Mouse (Mus musculus): Measurements from ENCODE around the gene Defb36. TPM values are rescaled to one million over a fixed set of nuclear protein-coding genes. Genes with fewer than 3 reads are reported as not detected.

Defb36 gene
- polyA plus RNA-seq, 1 experiment from 2014 or later = not detected

DNA sequence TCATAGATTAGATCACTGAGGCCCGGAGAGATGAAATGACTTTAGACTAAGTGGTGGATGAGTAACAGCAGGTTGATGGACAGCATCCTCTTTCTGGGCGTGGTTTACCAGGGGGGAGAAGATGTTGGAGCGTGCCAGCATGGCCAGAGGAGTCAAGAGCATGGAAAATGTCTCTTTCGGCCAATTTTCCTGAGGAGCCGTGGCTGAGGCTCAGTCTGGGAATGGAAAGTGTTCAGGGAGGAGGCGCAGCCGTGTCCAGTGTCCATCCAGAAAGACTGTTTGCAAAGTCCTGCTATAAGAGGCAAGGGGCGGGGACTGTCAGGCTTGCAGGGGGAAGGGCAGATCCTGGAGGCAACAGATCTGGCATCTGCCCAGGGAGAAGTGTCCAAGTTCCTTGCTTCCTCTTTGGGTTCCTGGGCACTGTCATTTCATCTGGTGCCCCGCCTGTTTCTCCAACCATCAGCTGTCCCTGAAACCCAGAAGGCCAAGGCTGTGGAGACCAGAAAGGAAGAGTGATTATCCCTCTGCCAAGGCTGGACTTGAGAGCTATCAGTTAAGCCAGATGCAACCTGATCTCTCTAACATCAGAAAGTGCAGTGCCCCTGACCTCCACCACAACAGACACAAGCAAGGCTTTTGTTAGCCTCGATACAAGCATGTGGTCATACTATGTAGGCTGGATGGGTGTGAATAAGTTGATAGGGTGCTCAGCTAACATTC lies 48.9 kb downstream of the Defb36 start:
- Histone ChIP-seq H3K9me3 (no peaks in the 10 kb centered on the region), H3K27me3 (replicated peaks) (no peaks in the 10 kb centered on the region), H3K4me2 (replicated peaks) (no peak overlapping the region), H3K4me3 (replicated peaks) (no peak overlapping the region), H3K36me3 (no peaks in the 10 kb centered on the region), H3K4me1 (replicated peaks) (peaks cover 11% of the 10 kb centered on the region), H3K27ac (peak overlapping the region; percentile 5; the same call in 1 of the 2 replicates), H3K9ac (no peak overlapping the region)
- 0 out of 2 replicates have a peak, but pooled peaks have one; percentile 29 for ATAC-seq
- WGBS = 48% methylated on average over 10 of the region's 10 CpGs

DNA sequence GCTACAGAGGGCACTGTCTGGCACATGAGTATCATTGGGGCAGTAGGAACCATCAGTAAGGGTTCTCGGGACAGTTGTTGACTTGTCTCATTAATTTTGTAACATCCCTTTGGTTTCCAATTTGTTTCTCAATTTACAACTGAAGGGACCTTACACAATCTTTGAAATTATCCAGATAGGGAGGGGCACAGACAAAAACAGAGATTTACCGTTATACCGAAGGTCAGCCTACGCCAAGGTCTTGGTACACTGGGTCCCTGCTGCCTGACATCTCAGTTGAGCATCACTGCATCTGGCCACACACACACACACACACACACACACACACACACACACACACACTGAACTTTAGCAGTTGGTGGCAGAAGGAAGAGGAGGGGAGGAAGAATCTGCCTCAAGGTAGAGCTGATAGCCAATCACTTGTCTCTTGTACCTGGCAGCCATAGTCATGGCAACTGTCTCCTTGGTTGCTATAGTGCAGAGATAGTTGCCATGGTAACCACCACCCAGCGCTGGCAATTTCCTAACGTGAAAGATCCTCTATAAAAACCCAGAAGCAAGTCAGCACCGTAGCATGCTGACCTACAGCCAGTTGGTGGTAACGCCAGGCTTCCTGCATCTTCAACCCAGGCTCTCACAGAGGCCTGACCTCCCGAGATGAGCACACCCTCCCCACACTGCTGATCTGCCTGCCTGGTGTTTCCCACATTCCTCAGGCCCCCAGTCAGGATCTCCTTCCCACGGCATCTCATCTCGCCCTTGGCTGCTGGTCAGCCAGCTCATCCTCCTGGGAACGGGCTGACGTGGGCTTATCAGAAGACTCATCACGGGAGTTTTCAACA lies 50.0 kb downstream of the Defb36 start:
- Histone ChIP-seq H3K4me2 (replicated peaks) (no peak overlapping the region), H3K4me3 (replicated peaks) (no peak overlapping the region), H3K36me3 (no peaks in the 10 kb centered on the region), H3K9ac (no peak overlapping the region), H3K27ac (no peak overlapping the region), H3K9me3 (no peaks in the 10 kb centered on the region), H3K4me1 (replicated peaks) (peaks cover 11% of the 10 kb centered on the region), H3K27me3 (replicated peaks) (no peaks in the 10 kb centered on the region)
- 33% methylated on average over 14 of the region's 14 CpGs for WGBS
- 0 out of 2 replicates have a peak, but pooled peaks have one; percentile 42 for ATAC-seq

GRCm38 (mm10) chr2:152657398-152657797 lies 53.3 kb downstream of the Defb36 start:
- H3K4me3 ChIP-seq (replicated peaks) = no peak overlapping the region
- no peak overlapping the region for H3K4me2 ChIP-seq (replicated peaks)
- WGBS = 61% methylated on average over 10 of the region's 10 CpGs
- H3K9me3 ChIP-seq = no peaks in the 10 kb centered on the region
- H3K36me3 ChIP-seq = no peaks in the 10 kb centered on the region
- H3K9ac ChIP-seq = no peak overlapping the region
- no peak for ATAC-seq
- H3K27ac ChIP-seq = no peak overlapping the region
- peaks cover 11% of the 10 kb centered on the region for H3K4me1 ChIP-seq (replicated peaks)
- H3K27me3 ChIP-seq (replicated peaks) = no peaks in the 10 kb centered on the region

GRCm38 (mm10) chr2:152661163-152661562 lies 57.0 kb downstream of the Defb36 start:
- H3K36me3 ChIP-seq = no peaks in the 10 kb centered on the region
- no peak overlapping the region for H3K27ac ChIP-seq
- 77% methylated on average over 6 of the region's 6 CpGs for WGBS
- no peaks in the 10 kb centered on the region for H3K9me3 ChIP-seq
- H3K4me2 ChIP-seq (replicated peaks) = no peak overlapping the region
- no peaks in the 10 kb centered on the region for H3K27me3 ChIP-seq (replicated peaks)
- ATAC-seq = no peak
- H3K4me3 ChIP-seq (replicated peaks) = no peak overlapping the region
- no peak overlapping the region for H3K9ac ChIP-seq
- H3K4me1 ChIP-seq (replicated peaks) = no peaks in the 10 kb centered on the region

Other genes with a start within 250 kb of the Defb36 start
- gene Nrsn2, start 227.7 kb upstream of the Defb36 start, polyA plus RNA-seq (2015; fragmentation: Nextera tagmentation; extraction: Ambion mirVana) = 1.8 and 2.1 TPM in 2 replicates
- 5.4 and 5.9 TPM in 2 replicates for gene Sox12, start 206.3 kb upstream of the Defb36 start, polyA plus RNA-seq (2015; fragmentation: Nextera tagmentation; extraction: Ambion mirVana)
- 34.4 and 40.8 TPM in 2 replicates for gene Zcchc3, start 189.3 kb upstream of the Defb36 start, polyA plus RNA-seq (2015; fragmentation: Nextera tagmentation; extraction: Ambion mirVana)
- gene 6820408C15Rik, start 188.7 kb upstream of the Defb36 start, polyA plus RNA-seq (2015; fragmentation: Nextera tagmentation; extraction: Ambion mirVana) = 0.42 and 0.49 TPM in 2 replicates
- gene Defb23, start 139.7 kb upstream of the Defb36 start, polyA plus RNA-seq (2015; fragmentation: Nextera tagmentation; extraction: Ambion mirVana) = not detected in 2 replicates
- gene Defb20, start 127.3 kb upstream of the Defb36 start, polyA plus RNA-seq (2015; fragmentation: Nextera tagmentation; extraction: Ambion mirVana) = not detected in 2 replicates
- not detected in 2 replicates for gene Defb22, start 114.2 kb upstream of the Defb36 start, polyA plus RNA-seq (2015; fragmentation: Nextera tagmentation; extraction: Ambion mirVana)
- not detected in 2 replicates for gene Defb26, start 92.6 kb upstream of the Defb36 start, polyA plus RNA-seq (2015; fragmentation: Nextera tagmentation; extraction: Ambion mirVana)
- not detected in 2 replicates for gene Defb28, start 86.1 kb upstream of the Defb36 start, polyA plus RNA-seq (2015; fragmentation: Nextera tagmentation; extraction: Ambion mirVana)
- gene Defb29, start 64.2 kb upstream of the Defb36 start, polyA plus RNA-seq (2015; fragmentation: Nextera tagmentation; extraction: Ambion mirVana) = not detected in 2 replicates
- gene Gm17416, start 35.0 kb upstream of the Defb36 start, polyA plus RNA-seq (2015; fragmentation: Nextera tagmentation; extraction: Ambion mirVana) = not detected in 2 replicates
- gene Defb21, start 31.6 kb upstream of the Defb36 start, polyA plus RNA-seq (2015; fragmentation: Nextera tagmentation; extraction: Ambion mirVana) = not detected in 2 replicates
- not detected in 2 replicates for gene Defb19, start 24.0 kb upstream of the Defb36 start, polyA plus RNA-seq (2015; fragmentation: Nextera tagmentation; extraction: Ambion mirVana)
- not detected in 2 replicates for gene Defb45, start 4.9 kb upstream of the Defb36 start, polyA plus RNA-seq (2015; fragmentation: Nextera tagmentation; extraction: Ambion mirVana)
- 0.67 and 2.3 TPM in 2 replicates for gene Defb25, start 18.7 kb downstream of the Defb36 start, polyA plus RNA-seq (2015; fragmentation: Nextera tagmentation; extraction: Ambion mirVana)
- gene Rem1, start 22.6 kb downstream of the Defb36 start, polyA plus RNA-seq (2015; fragmentation: Nextera tagmentation; extraction: Ambion mirVana) = 10.0 and 10.3 TPM in 2 replicates
- gene H13, start 65.1 kb downstream of the Defb36 start, polyA plus RNA-seq (2015; fragmentation: Nextera tagmentation; extraction: Ambion mirVana) = 115 and 120 TPM in 2 replicates
- 26.3 and 26.8 TPM in 2 replicates for gene Mcts2, start 82.7 kb downstream of the Defb36 start, polyA plus RNA-seq (2015; fragmentation: Nextera tagmentation; extraction: Ambion mirVana)
- gene Id1, start 131.9 kb downstream of the Defb36 start, polyA plus RNA-seq (2015; fragmentation: Nextera tagmentation; extraction: Ambion mirVana) = 102 and 116 TPM in 2 replicates
- gene Cox4i2, start 149.8 kb downstream of the Defb36 start, polyA plus RNA-seq (2015; fragmentation: Nextera tagmentation; extraction: Ambion mirVana) = 12.2 and 14.2 TPM in 2 replicates
- 61.9 and 64.0 TPM in 2 replicates for gene Bcl2l1, start 227.4 kb downstream of the Defb36 start, polyA plus RNA-seq (2015; fragmentation: Nextera tagmentation; extraction: Ambion mirVana)
- 60.1 and 67.6 TPM in 2 replicates for gene Tpx2, start 243.6 kb downstream of the Defb36 start, polyA plus RNA-seq (2015; fragmentation: Nextera tagmentation; extraction: Ambion mirVana)

All from intestine, embryonic 15.5 days (tissue).